Mouse (Mus musculus): ENCODE data around the gene Gm11939.
"Not testable (repeated sequence)": the region's sequence is repeated elsewhere in the genome, so short reads cannot be mapped to it uniquely, and the experiment has no call there.

Gm11939 gene

GRCm38 (mm10) chr11:99559366-99559765, at the start of gene Gm11939:
Gm11939 (minus strand) TSS chr11:99559466.
- no peak for DNase-seq (ENCODE audit: low spot score in 2 of 2)

- DNase-seq (ENCODE audit: low spot score in 2 of 2), result not testable (repeated sequence)
Observed at GRCm38 (mm10) chr11:99603208-99603607, 43.9 kb upstream of the Gm11939 start, which contains the start of gene Gm11938. Gm11938 (minus strand) TSS chr11:99603308.

GRCm38 (mm10) chr11:99597742-99598141, 38.5 kb upstream of the Gm11939 start, which contains the start of gene Krtap9-3:
Krtap9-3 (minus strand) TSS chr11:99598105.
- DNase-seq (ENCODE audit: low spot score in 2 of 2), result not testable (repeated sequence)

GRCm38 (mm10) chr11:99590981-99591380, 31.7 kb upstream of the Gm11939 start, which contains the start of gene Krtap1-3:
Krtap1-3 (minus strand) TSS chr11:99591339.
- no peak for DNase-seq (ENCODE audit: low spot score in 2 of 2)

GRCm38 (mm10) chr11:99585096-99585495, 25.8 kb upstream of the Gm11939 start:
- DNase-seq (ENCODE audit: low spot score in 2 of 2), result no peak

- no peak for DNase-seq (ENCODE audit: low spot score in 2 of 2)
Observed at GRCm38 (mm10) chr11:99583245-99583704, 24.0 kb upstream of the Gm11939 start, which contains the start of gene Krtap1-4. Krtap1-4 (minus strand) TSS chr11:99583654.

- no peak for DNase-seq (ENCODE audit: low spot score in 2 of 2)
Observed at GRCm38 (mm10) chr11:99581564-99581963, 22.3 kb upstream of the Gm11939 start.

GRCm38 (mm10) chr11:99581051-99581450, 21.8 kb upstream of the Gm11939 start:
- no peak for DNase-seq (ENCODE audit: low spot score in 2 of 2)

- no peak for DNase-seq (ENCODE audit: low spot score in 2 of 2)
Observed at GRCm38 (mm10) chr11:99580636-99581035, 21.4 kb upstream of the Gm11939 start, which contains the start of gene Krtap1-5. Krtap1-5 (minus strand) TSS chr11:99581016.

- peak; percentile 57 to 84 for DNase-seq (ENCODE audit: low spot score in 2 of 2)
Observed at GRCm38 (mm10) chr11:99574106-99574505, 14.8 kb upstream of the Gm11939 start.

GRCm38 (mm10) chr11:99573164-99573563, 13.9 kb upstream of the Gm11939 start:
- no peak for DNase-seq (ENCODE audit: low spot score in 2 of 2)

GRCm38 (mm10) chr11:99566530-99566929, 7.3 kb upstream of the Gm11939 start, which contains the start of gene Krtap3-1:
Krtap3-1 (minus strand) TSS chr11:99566630.
- DNase-seq (ENCODE audit: low spot score in 2 of 2), result no peak

- DNase-seq (ENCODE audit: low spot score in 2 of 2), result no peak
Observed at GRCm38 (mm10) chr11:99562580-99562979, 3.3 kb upstream of the Gm11939 start.

GRCm38 (mm10) chr11:99557976-99558745, 1.1 kb downstream of the Gm11939 start:
- no peak for DNase-seq (ENCODE audit: low spot score in 2 of 2)

- DNase-seq (ENCODE audit: low spot score in 2 of 2), result no peak
Observed at GRCm38 (mm10) chr11:99556753-99557152, 2.5 kb downstream of the Gm11939 start, which contains the start of gene Krtap3-2. Krtap3-2 (minus strand) TSS chr11:99556853.

GRCm38 (mm10) chr11:99556195-99556594, 3.1 kb downstream of the Gm11939 start:
- no peak for DNase-seq (ENCODE audit: low spot score in 2 of 2)

- DNase-seq (ENCODE audit: low spot score in 2 of 2), result no peak
Observed at GRCm38 (mm10) chr11:99550765-99551164, 8.5 kb downstream of the Gm11939 start, which contains the start of gene Krtap3-3. Krtap3-3 (minus strand) TSS chr11:99550865.

GRCm38 (mm10) chr11:99547892-99548291, 11.4 kb downstream of the Gm11939 start:
- DNase-seq (ENCODE audit: low spot score in 2 of 2), result no peak

GRCm38 (mm10) chr11:99539721-99540120, 19.5 kb downstream of the Gm11939 start:
- DNase-seq (ENCODE audit: low spot score in 2 of 2), result peak in 1 of 2 experiments; percentile 27

- no peak for DNase-seq (ENCODE audit: low spot score in 2 of 2)
Observed at GRCm38 (mm10) chr11:99521288-99521860, 37.9 kb downstream of the Gm11939 start, which contains the start of gene Krt39. Krt39 (minus strand) TSS chr11:99521338.

- DNase-seq (ENCODE audit: low spot score in 2 of 2), result no peak
Observed at GRCm38 (mm10) chr11:99514098-99514497, 45.2 kb downstream of the Gm11939 start.
